Mouse (Mus musculus) forelimb bud, embryonic 11.5 days (tissue): ENCODE results near the gene Pde4a.

ENCODE experiments used
- DNase-seq: peaks from one replicate; pipeline ENCODE4 v3.0.0-alpha.2; 2012; ENCODE audit warnings: low read depth, low spot score

Gene Pde4a

GRCm38 (mm10) chr9:21148427-21148826 lies 17.1 kb upstream of the Pde4a start:
- DNase-seq: no peak

GRCm38 (mm10) chr9:21149077-21149653 lies 16.3 kb upstream of the Pde4a start:
- no peak for DNase-seq

- peak; percentile 94 for DNase-seq
Measured at GRCm38 (mm10) chr9:21149654-21150419, 15.7 kb upstream of the Pde4a start, which contains the start of gene Cdc37. Gene Cdc37 (minus strand): TSS chr9:21149982.

- no peak for DNase-seq
Measured at GRCm38 (mm10) chr9:21152715-21153114, 12.8 kb upstream of the Pde4a start.

GRCm38 (mm10) chr9:21153331-21153730 lies 12.2 kb upstream of the Pde4a start:
- DNase-seq: no peak

- no peak for DNase-seq
Measured at GRCm38 (mm10) chr9:21153833-21154232, 11.7 kb upstream of the Pde4a start.

- DNase-seq: no peak
Measured at GRCm38 (mm10) chr9:21154787-21155186, 10.7 kb upstream of the Pde4a start.

GRCm38 (mm10) chr9:21161209-21161909 lies 4.2 kb upstream of the Pde4a start:
- peak; percentile 86 for DNase-seq

- no peak for DNase-seq
Measured at GRCm38 (mm10) chr9:21163086-21164050, 2.1 kb upstream of the Pde4a start.

GRCm38 (mm10) chr9:21164072-21164471 lies 1.4 kb upstream of the Pde4a start:
- DNase-seq: no peak

GRCm38 (mm10) chr9:21165952-21166451 lies 488 bp downstream of the Pde4a start:
- DNase-seq: no peak

- no peak for DNase-seq
Measured at GRCm38 (mm10) chr9:21166516-21166915, 1.0 kb downstream of the Pde4a start.

GRCm38 (mm10) chr9:21167140-21168097 lies 1.9 kb downstream of the Pde4a start:
- no peak for DNase-seq

GRCm38 (mm10) chr9:21168161-21169123 lies 2.9 kb downstream of the Pde4a start:
- peak; percentile 82 for DNase-seq

GRCm38 (mm10) chr9:21169157-21169556 lies 3.6 kb downstream of the Pde4a start:
- DNase-seq: no peak

GRCm38 (mm10) chr9:21172364-21172763 lies 6.8 kb downstream of the Pde4a start:
- DNase-seq: no peak

GRCm38 (mm10) chr9:21180402-21180801 lies 14.9 kb downstream of the Pde4a start:
- no peak for DNase-seq

GRCm38 (mm10) chr9:21180841-21181240 lies 15.3 kb downstream of the Pde4a start:
- DNase-seq: no peak
